Mouse (Mus musculus): ENCODE results near the gene Rnf214. TPM values are rescaled to one million over a fixed set of nuclear protein-coding genes. Genes with fewer than 3 reads are reported as not detected.

Gene Rnf214
- 6.4 and 7.3 TPM in 2 replicates for polyA plus RNA-seq (2012; rRNA removed)

GRCm38 (mm10) chr9:45906355-45907077 is at the start of gene Rnf214, which contains the start of gene Pcsk7:
Gene Rnf214 (minus strand): TSS chr9:45906911.
Gene Pcsk7 (plus strand): TSS chr9:45906497.

DNA sequence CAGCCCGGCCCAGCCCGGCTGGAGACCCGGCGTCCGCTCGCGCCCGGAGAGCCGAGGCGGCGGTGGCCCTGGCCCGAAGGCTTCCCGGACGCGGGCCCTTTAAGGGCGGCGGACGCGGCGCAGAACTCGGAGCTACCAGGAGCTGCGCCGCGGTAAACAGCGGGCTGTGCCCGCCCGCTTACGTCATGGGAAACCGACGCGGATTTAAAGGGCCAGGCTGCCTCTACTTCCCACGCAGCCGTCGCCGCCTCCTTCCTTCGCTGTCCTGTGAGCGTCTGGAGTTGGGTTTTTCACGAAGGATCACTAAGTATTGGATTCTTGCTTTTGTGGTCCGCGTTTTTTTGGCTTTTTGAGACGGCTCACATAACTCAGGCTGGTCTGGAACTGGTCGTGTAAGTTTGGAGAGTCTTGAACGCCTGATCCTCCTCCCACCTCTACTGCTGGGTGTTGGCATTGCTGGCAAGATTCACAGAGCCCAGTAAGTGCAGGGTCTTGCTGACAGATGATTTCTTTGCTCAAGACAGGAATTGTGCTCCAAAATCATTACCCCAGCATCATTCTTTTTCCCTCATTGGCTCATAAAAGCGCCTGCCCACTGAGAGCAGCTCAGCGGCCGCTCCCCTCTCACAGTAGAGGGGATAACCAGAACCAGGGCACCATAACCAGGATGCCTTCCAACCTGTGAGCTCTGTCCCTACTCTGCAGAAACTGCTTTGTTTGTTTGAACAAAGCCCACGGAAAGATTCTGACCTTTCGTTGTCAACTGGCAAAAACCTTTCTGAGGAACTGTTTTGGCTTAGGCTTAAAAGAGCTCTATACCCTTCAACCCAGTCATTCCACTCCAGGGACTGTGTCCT is 48.6 kb upstream of the Rnf214 start, which contains the start of gene Sidt2:
Gene Sidt2 (minus strand): TSS at position 152 of the 857 bp plus-strand sequence.

DNA sequence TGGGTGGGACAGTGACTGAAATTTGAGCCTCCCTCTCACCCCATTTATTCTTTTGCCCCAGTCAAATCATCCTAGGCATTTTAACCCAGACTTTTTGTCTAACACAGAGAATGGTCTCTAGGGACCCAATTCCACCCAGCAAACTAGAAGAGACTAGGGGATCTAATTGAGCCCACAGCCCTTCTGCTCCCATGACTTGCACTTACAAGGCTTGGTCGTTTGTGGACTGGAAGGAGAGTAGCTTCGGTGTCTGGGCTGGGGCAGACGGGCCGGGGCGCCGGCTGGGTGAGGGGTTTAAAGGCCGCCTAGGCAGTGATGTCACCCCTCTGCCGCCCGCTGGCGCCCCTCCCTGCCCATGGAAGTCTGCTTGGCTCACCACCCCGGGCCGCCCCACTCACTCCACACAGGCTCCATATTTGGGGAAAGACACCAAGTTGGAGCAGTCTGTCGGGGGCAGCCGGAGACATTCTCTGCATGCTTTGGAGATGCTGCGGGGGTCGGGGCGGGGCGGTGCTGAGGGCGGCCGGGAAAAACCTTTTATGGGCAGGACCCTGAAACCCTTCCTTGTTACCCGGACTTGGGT is 29.0 kb upstream of the Rnf214 start, which contains the start of gene Tagln:
Gene Tagln (minus strand): TSS at position 431 of the 583 bp plus-strand sequence.

GRCm38 (mm10) chr9:45838434-45839138 is 68.1 kb downstream of the Rnf214 start, which contains the start of gene Bace1:
Gene Bace1 (plus strand): TSS chr9:45838580.

GRCm38 (mm10) chr9:45828291-45828963 is 78.3 kb downstream of the Rnf214 start, which contains the start of gene Cep164:
Gene Cep164 (minus strand): TSS chr9:45828691.

Other genes starting within 250 kb of the Rnf214 start
- 4.5 and 5.2 TPM in 2 replicates for gene Cep164, start 78.2 kb downstream of the Rnf214 start, polyA plus RNA-seq (2012; rRNA removed)
- 3.1 and 3.4 TPM in 2 replicates for gene Bace1, start 68.3 kb downstream of the Rnf214 start, polyA plus RNA-seq (2012; rRNA removed)
- gene Pcsk7, start 414 bp downstream of the Rnf214 start, polyA plus RNA-seq (2012; rRNA removed), result 6.8 and 7.9 TPM in 2 replicates
- gene Tagln, start 29.1 kb upstream of the Rnf214 start, polyA plus RNA-seq (2012; rRNA removed), result 5.2 and 6.7 TPM in 2 replicates
- gene Sidt2, start 48.3 kb upstream of the Rnf214 start, polyA plus RNA-seq (2012; rRNA removed), result 18.0 and 21.1 TPM in 2 replicates
- 26.8 and 29.3 TPM in 2 replicates for gene Pafah1b2, start 105.8 kb upstream of the Rnf214 start, polyA plus RNA-seq (2012; rRNA removed)
- 2.6 and 3.3 TPM in 2 replicates for gene Sik3, start 105.9 kb upstream of the Rnf214 start, polyA plus RNA-seq (2012; rRNA removed)